Mouse (Mus musculus): ENCODE results near the gene Zbtb41.

GRCm38 (mm10) chr1:139465936-139466335, 43.8 kb downstream of the Zbtb41 start:
- TF ChIP-seq CTCF (IDR thresholded peaks at IDR 0.05) (no peak), EP300 (IDR thresholded peaks at IDR 0.05) (no peak)
